Mouse (Mus musculus): ENCODE data around the gene Nt5c3.
"Not testable (repeated sequence)": the region's sequence is repeated elsewhere in the genome, so short reads cannot be mapped to it uniquely, and the experiment has no call there.

The Nt5c3 gene

GRCm38 (mm10) chr6:56903831-56904230 lies 19.9 kb downstream of the Nt5c3 start:
- DNase-seq, result no peak

GRCm38 (mm10) chr6:56902606-56903520 lies 20.9 kb downstream of the Nt5c3 start:
- no peak for DNase-seq

DNA sequence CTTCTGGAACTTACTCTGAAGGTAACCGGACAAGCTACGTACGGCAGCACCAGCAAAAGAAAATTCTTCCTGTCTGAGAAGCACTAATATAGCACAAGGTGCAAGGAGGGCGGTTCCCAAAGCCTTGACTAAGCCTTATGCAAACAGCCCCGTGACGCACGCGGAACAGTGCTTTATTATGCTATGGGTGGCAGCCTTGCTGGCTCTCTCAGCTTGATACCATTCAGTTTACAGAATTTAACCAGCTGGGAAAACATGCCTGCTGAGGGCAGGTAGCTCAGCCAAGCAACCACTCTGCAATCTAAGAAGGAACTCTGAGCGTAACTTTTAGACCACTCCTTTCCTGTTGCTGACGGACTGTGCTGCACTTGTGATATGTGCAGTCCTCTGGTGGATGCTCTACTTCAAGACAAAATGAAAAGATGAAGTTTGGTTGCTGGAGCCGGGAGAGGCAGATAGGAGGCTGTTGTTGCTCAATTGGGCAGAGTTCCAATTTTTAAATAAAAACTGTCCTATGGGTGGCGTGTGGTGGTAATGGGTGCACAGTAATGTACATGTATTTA lies 21.8 kb downstream of the Nt5c3 start:
- peak; percentile 66 to 77 for DNase-seq

- no peak for DNase-seq
Measured at GRCm38 (mm10) chr6:56901336-56901735, 22.4 kb downstream of the Nt5c3 start.

DNA sequence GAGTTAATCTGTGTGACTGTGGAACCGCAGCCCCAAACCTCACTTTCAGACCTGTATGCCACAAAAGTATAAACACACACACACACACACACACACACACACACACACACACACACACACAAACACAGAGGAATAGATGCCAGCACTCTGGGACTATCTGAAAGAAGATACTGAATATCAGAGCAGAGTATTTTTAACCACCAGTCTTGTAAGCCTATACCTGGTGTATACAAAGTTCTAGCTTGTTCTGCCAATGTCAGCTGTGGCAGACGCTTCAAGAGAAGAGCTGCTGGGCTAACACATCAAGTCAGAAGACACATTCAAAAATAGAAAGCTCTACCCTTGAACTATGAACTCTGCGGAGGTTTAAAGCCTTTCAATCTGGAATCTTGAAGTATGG lies 24.1 kb downstream of the Nt5c3 start:
- no peak for DNase-seq

- no peak for DNase-seq
Measured at GRCm38 (mm10) chr6:56890762-56891161, 33.0 kb downstream of the Nt5c3 start.

- DNase-seq, result no peak
Measured at GRCm38 (mm10) chr6:56888561-56888960, 35.2 kb downstream of the Nt5c3 start.

DNA sequence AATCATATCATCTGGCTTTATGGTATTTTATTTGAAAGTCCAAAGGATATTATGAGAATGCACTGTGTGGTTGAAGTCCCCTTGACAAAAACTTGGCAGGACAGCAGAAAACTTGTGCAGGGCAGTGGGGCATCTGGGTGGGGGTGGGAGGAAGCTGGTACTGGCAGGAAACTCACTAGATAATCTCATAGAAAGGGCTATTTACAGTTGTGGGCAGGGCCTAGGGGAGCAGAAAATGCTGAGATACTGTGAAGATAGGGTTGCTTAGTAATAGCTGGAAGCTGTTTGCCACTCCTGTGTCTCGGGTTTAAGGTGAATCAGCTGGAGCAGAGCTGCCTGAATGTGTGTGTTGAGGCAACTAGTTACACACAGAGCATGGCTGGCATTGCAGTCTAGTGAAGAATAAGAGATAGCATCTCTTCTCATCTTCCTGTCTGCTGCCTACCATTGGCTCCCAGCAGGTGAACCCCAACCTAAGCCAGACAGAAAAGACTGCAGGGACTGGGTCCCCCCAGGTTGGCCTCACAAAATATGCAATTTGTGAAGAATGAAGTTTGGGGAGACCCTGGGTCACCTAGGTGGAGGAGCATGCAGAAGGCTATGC lies 44.3 kb downstream of the Nt5c3 start:
- no peak for DNase-seq

GRCm38 (mm10) chr6:56877985-56878384 lies 45.7 kb downstream of the Nt5c3 start:
- DNase-seq, result no peak

DNA sequence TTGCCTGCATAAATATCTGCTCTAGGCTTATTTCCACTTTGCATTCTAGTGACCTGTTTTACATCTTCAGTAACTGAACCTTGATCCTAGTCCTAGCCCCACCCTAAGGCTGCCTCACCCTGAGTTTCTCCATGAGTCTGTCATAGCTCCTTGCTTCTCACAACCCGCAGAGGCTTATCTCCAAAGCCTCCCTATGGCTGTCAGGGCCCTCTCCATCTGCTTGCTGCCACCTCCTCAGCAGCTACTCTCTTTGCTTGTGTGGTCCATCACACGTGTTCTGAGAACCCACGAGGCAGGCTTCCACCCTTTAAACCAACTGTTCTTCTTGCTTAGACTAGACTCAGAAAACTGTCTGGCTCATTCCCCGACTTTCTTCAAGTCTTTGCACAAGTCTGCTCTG lies 46.9 kb downstream of the Nt5c3 start:
- no peak for DNase-seq

GRCm38 (mm10) chr6:56870027-56870426 lies 53.7 kb downstream of the Nt5c3 start:
- DNase-seq, result no peak

- DNase-seq, result no peak
Measured at GRCm38 (mm10) chr6:56868565-56868964, 55.2 kb downstream of the Nt5c3 start.

GRCm38 (mm10) chr6:56866899-56867298 lies 56.8 kb downstream of the Nt5c3 start:
- not testable (repeated sequence) for DNase-seq

DNA sequence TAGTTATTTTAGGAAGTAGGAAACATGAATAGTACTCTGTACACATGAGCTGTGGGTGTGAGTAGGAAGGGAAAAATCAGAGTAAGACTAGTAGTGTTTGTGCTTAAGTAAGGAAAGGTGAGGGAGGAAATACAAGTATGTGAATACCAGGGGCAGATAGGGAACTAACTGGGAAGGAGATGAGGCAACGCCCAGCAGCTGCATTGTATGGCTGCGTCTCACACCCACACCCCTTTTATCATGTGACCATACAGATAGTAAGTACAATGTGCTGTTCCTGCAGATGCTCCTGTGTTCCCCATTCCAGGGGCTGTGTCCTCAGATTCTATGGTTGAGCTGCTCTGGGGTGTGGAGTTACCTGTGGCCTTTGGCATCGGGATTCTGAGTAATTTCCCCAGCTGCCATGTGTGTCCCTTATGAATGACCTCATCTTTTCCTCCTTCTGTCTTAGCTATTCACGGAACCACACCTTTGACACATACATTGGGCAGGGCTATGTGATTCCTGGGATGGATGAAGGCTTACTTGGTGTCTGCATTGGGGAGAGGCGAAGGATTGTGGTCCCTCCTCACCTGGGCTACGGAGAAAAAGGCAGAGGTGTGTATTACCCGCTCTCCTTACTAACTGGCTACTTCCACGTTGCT lies 63.4 kb downstream of the Nt5c3 start:
- DNase-seq, result no peak

GRCm38 (mm10) chr6:56856748-56857147 lies 67.0 kb downstream of the Nt5c3 start:
- no peak for DNase-seq

- no peak for DNase-seq
Measured at GRCm38 (mm10) chr6:56854803-56855202, 68.9 kb downstream of the Nt5c3 start.

- DNase-seq, result no peak
Measured at GRCm38 (mm10) chr6:56850315-56850714, 73.4 kb downstream of the Nt5c3 start.

- no peak for DNase-seq
Measured at GRCm38 (mm10) chr6:56848974-56849373, 74.8 kb downstream of the Nt5c3 start.

DNA sequence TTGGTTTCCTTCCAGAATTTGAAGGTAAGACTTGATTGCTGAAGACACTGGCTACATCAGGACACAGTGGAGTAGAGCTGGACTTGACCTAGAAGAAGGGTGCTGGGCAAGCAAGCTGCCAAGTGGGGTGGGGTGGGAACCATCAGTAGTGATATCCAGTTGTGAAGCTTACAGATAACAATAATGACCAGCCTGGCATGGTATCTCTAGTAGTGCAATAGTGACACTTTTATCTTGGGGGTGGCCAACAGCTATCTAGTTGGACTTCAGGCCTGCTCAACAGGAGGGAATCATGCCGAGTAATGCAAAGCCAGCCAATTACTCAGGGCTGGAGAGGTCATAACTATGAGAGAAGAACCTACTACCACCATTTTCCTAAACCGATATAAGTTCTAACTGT lies 79.4 kb downstream of the Nt5c3 start:
- no peak for DNase-seq

DNA sequence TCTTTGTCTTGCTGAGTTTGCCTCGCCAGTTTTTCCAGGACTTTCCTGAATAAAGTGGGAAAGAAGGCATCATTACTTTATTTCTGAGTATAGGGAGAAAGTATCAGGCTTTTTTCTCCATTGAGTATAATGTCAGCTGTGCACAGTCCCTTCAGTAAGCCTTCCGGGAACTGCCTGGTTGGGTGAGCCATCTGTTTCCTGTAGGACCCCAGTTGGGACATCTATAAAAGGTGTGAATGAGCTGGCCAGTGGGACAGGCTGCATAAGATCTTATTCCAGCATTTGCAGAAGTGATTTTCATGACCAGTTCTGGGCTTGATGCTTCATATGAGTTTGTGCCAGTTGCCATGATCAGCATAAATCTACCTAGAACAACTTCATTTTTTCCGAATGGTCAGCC lies 80.5 kb downstream of the Nt5c3 start:
- no peak for DNase-seq

GRCm38 (mm10) chr6:56837621-56838020 lies 86.1 kb downstream of the Nt5c3 start:
- DNase-seq, result no peak

GRCm38 (mm10) chr6:56837166-56837565 lies 86.6 kb downstream of the Nt5c3 start:
- no peak for DNase-seq

GRCm38 (mm10) chr6:56835532-56835931 lies 88.2 kb downstream of the Nt5c3 start:
- DNase-seq, result no peak

Data from spleen, adult 18-20 months (tissue).